Mouse (Mus musculus) kidney, embryonic 14.5 days (tissue): ENCODE measurements around the gene Fgd2. TPM values are rescaled to one million over a fixed set of nuclear protein-coding genes. Genes with fewer than 3 reads are reported as not detected.
A peak's percentile ranks its signal among the peaks of the same experiment; 100 is the strongest.
"Not testable (repeated sequence)": the region's sequence is repeated elsewhere in the genome, so short reads cannot be mapped to it uniquely, and the experiment has no call there.

Source experiments
- ATAC-seq: fragments of 200-750 bp; cut with Nextera tagmentation; 2 replicates; pipeline ENCODE4 v1.8.0; 2017; ENCODE audit warnings: moderate number of reproducible peaks, mild to moderate bottlenecking, moderate TSS enrichment, moderate library complexity; ENCODE audit not compliant: low FRiP score, low TSS enrichment
- H3K27ac ChIP-seq: fragments of 300-500 bp; sonication (generic); 2 replicates; pipeline ENCODE4 v1.5.1; 2014; ENCODE audit warnings: low read depth, mild to moderate bottlenecking, low read length, moderate library complexity, mixed read lengths
- H3K27me3 ChIP-seq: fragments of 300-500 bp; sonication (generic); 2 replicates; pipeline ENCODE4 v1.6.1; 2014; ENCODE audit warnings: mild to moderate bottlenecking, low read length; ENCODE audit not compliant: control insufficient read depth, insufficient read depth
- H3K36me3 ChIP-seq: fragments of 300-500 bp; sonication (generic); 2 replicates; pipeline ENCODE4 v1.6.1; 2014; ENCODE audit warnings: low read length, mixed read lengths; ENCODE audit not compliant: control insufficient read depth, insufficient read depth
- H3K4me1 ChIP-seq: fragments of 300-500 bp; sonication (generic); 2 replicates; pipeline ENCODE4 v1.6.1; 2014; ENCODE audit warnings: low read length, mixed read lengths; ENCODE audit not compliant: control insufficient read depth, insufficient read depth
- H3K4me2 ChIP-seq: fragments of 300-500 bp; sonication (generic); replicated peaks from 2 replicates; pipeline ENCODE4 v1.6.1; 2014; ENCODE audit warnings: low read depth, mild to moderate bottlenecking, low read length
- H3K4me3 ChIP-seq: fragments of 300-500 bp; sonication (generic); 2 replicates; pipeline ENCODE4 v1.5.1; 2014; ENCODE audit warnings: mild to moderate bottlenecking, low read length
- H3K9ac ChIP-seq: fragments of 300-500 bp; sonication (generic); 2 replicates; pipeline ENCODE4 v1.6.1; 2014; ENCODE audit warnings: low read depth, mild to moderate bottlenecking, low read length, moderate library complexity
- H3K9me3 ChIP-seq: fragments of 300-500 bp; sonication (generic); 2 replicates; pipeline ENCODE4 v1.6.1; 2016; ENCODE audit warnings: low read length; ENCODE audit not compliant: control insufficient read depth
- WGBS: fragments of 180-500 bp; shearing (Covaris S2); extraction: QIAGEN DNeasy Blood & Tissue Kit; methylation state at CpG from one replicate; pipeline ENCODE4 v1.1.7; 2014; 5-methylcytosine and 5-hydroxymethylcytosine counted together
- polyA plus RNA-seq: library from polyadenylated mRNA; unstranded; fragments of >200 nt; fragmentation: Nextera tagmentation; extraction: Ambion mirVana; gene quantifications from 2 replicates; pipeline ENCODE4 v1.2.1, GENCODE M21; 2014

The Fgd2 gene
- polyA plus RNA-seq, 1 experiment from 2014 or later = 9.5 TPM

- H3K9ac ChIP-seq = no peak overlapping the region
- no peaks in the 10 kb centered on the region for H3K36me3 ChIP-seq
- 85% methylated on average over 11 of the region's 11 CpGs for WGBS
- no peak overlapping the region for H3K27ac ChIP-seq
- no peak for ATAC-seq
- no peaks in the 10 kb centered on the region for H3K4me1 ChIP-seq
- H3K4me3 ChIP-seq = no peak overlapping the region
- no peak overlapping the region for H3K4me2 ChIP-seq
- H3K27me3 ChIP-seq = no peaks in the 10 kb centered on the region
- H3K9me3 ChIP-seq = no peaks in the 10 kb centered on the region
These were observed 28.3 kb downstream of the Fgd2 start for GRCm38 (mm10) chr17:29388978-29389377.

DNA sequence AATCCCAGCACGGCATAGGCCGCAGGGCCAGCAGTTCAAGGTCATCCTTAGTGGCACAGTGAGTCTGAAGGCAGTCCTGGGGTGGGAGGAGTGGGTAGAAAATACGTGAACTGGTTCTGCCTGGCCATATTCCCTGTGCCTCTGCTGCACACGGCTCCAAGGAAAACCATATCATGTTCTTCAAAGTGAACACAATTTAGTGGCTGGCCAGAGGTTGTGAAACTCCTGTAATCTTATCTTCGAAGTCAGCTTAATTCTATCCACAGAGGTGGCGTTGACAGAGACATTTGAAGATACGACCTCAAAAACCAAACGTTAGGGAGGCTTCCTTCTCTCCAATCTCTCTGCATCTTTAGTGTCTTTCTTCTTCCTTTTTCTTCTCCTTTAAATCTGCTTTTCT lies 30.6 kb downstream of the Fgd2 start:
- H3K9ac ChIP-seq = no peak overlapping the region

DNA sequence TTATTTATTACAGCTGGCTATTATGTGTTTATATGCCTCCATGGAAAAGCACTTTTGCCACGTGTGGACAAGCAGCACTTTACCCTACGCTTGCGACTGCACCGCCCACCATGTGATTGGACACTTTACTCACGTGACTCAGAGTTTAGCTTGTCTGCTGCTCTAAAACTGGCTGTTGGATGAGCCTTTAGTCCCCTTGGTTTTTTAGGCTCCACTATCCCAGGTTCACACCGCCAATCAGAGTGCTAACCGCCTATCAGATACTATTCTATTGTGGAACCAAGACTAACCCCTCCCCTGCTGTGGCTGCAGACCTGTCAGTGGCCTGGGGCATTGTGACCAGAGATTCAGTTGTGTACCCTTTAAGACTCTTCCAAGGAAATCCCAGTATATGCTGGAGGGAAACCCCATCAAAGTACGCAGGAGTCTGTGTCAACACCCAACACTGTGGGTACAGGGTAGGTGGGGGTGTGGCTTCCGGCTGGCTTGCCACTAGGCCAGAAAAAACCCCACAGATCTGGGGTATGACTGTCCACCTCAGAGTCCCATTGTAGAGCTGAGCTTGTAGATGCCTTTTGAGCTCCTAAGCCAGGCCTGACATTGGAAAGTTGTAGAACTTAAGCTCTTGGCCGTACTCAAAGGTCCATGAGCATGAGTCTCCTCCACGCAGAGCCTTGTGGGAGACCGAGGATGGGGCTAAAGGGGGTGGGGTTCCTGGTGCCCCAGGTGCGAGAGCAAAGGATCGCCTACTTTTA lies 32.8 kb downstream of the Fgd2 start:
- no peaks in the 10 kb centered on the region for H3K27me3 ChIP-seq
- H3K4me3 ChIP-seq = no peak overlapping the region
- 72% methylated on average over 14 of the region's 14 CpGs for WGBS
- H3K4me1 ChIP-seq = peaks cover 15% of the 10 kb centered on the region
- H3K27ac ChIP-seq = no peak overlapping the region
- H3K9me3 ChIP-seq = no peaks in the 10 kb centered on the region
- H3K36me3 ChIP-seq = no peaks in the 10 kb centered on the region
- H3K9ac ChIP-seq = no peak overlapping the region
- no peak overlapping the region for H3K4me2 ChIP-seq
- ATAC-seq = no peak

More for the DNA sequence above, 30.6 kb downstream of the Fgd2 start:
- H3K4me3 ChIP-seq = no peak overlapping the region
- H3K9me3 ChIP-seq = no peaks in the 10 kb centered on the region
- 62% methylated on average over 8 of the region's 8 CpGs for WGBS
- no peaks in the 10 kb centered on the region for H3K4me1 ChIP-seq
- no peak for ATAC-seq
- H3K4me2 ChIP-seq = no peak overlapping the region
- no peaks in the 10 kb centered on the region for H3K36me3 ChIP-seq
- no peaks in the 10 kb centered on the region for H3K27me3 ChIP-seq
- no peak overlapping the region for H3K27ac ChIP-seq

DNA sequence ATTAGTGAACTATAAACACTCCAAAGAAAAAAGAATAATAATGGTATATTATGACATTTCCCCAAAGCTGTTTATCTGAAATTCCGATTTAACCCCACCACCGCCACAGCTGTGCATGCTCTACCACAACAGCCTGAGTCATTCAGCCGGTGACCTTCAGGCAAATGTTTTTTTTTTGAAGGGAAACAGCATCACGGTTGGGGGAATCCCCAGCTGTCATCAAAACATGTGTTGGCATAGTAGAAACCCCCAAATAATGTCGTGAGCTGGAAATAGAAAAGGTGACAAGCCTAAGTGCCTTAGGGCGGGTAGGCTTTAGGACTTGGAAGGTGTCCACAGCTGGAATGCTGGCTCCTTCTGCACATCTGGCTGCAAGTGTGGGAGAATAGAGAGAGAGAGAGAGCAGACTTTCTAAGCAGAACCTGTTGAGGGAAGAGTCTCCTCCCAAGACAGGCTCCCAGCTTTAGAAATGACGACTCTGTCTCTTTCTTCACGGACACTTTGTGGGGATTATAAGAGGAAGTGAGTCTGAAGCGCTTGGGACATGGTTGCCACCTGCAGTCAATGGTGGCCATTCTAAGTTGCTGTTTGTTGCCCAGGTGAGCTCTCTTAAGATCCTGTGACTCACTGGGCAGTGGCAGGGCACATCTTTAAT lies 33.5 kb downstream of the Fgd2 start:
- Histone ChIP-seq H3K9ac (no peak overlapping the region), H3K27ac (no peak overlapping the region), H3K4me3 (no peak overlapping the region), H3K36me3 (no peaks in the 10 kb centered on the region), H3K9me3 (no peaks in the 10 kb centered on the region), H3K4me1 (peaks cover 22% of the 10 kb centered on the region), H3K4me2 (no peak overlapping the region), H3K27me3 (no peaks in the 10 kb centered on the region)
- no peak for ATAC-seq
- WGBS = 57% methylated on average over 9 of the region's 9 CpGs

- not testable (repeated sequence) for H3K27me3 ChIP-seq, H3K36me3 ChIP-seq, H3K9me3 ChIP-seq, H3K27ac ChIP-seq, ATAC-seq, H3K4me3 ChIP-seq, H3K4me2 ChIP-seq, H3K9ac ChIP-seq
- peaks cover 23% of the 10 kb centered on the region for H3K4me1 ChIP-seq
- 74% methylated on average over 2 of the region's 2 CpGs for WGBS
These were observed 34.0 kb downstream of the Fgd2 start for GRCm38 (mm10) chr17:29394761-29395160.

- no peaks in the 10 kb centered on the region for H3K27me3 ChIP-seq
- no peak overlapping the region for H3K4me2 ChIP-seq
- 62% methylated on average over 7 of the region's 7 CpGs for WGBS
- no peak overlapping the region for H3K9ac ChIP-seq
- H3K4me1 ChIP-seq = peaks cover 23% of the 10 kb centered on the region
- no peaks in the 10 kb centered on the region for H3K9me3 ChIP-seq
- no peak overlapping the region for H3K4me3 ChIP-seq
- no peak for ATAC-seq
- no peaks in the 10 kb centered on the region for H3K36me3 ChIP-seq
- H3K27ac ChIP-seq = no peak overlapping the region
These were observed 34.7 kb downstream of the Fgd2 start for GRCm38 (mm10) chr17:29395381-29395780.

DNA sequence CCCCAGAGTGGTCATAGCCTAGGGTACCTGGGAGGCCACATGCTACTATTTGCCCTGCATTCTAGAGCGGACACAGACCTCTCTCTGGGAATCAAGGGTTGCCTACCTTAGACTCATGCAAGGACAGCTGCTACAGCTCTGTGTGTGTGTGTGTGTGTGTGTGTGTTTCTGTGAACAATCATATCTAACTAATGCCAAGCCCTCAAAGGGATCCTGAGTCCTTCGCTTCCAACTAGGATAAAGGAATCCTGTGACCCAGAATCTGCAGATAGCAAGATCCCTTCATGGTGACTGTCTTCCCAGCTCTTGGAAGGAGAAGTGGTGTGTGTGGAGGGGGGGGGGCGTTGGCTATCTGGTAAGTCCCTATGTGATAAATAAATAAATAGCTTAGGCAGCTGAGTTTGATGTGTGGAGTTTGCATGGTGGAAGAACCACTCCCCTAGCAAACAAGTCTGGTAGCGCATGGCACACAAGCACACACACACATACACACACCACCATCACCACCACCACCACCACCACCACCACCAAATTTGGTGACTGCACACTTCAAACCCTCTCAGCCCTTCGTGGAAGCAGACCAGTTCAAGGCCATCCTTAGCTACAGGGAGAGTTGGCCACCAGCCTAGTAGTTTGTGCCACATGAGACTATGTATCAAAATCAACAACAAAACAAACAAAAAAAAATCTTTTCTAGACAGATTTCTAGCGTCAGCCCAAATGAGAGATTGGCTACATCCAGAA lies 35.5 kb downstream of the Fgd2 start:
- H3K4me2 ChIP-seq = no peak overlapping the region
- no peak overlapping the region for H3K27ac ChIP-seq

GRCm38 (mm10) chr17:29396821-29397242 lies 36.1 kb downstream of the Fgd2 start:
- no peak overlapping the region for H3K4me2 ChIP-seq
- WGBS = 18% methylated on average over 6 of the region's 6 CpGs
- no peaks in the 10 kb centered on the region for H3K36me3 ChIP-seq
- H3K27ac ChIP-seq = no peak overlapping the region; the same call in 1 of the 2 replicates
- no peak overlapping the region for H3K9ac ChIP-seq
- peak; percentile 78 for ATAC-seq
- peaks cover 23% of the 10 kb centered on the region for H3K4me1 ChIP-seq
- 0 out of 2 replicates have a peak, but pooled peaks cover 2% of the 10 kb centered on the region for H3K27me3 ChIP-seq
- H3K9me3 ChIP-seq = no peaks in the 10 kb centered on the region
- no peak overlapping the region for H3K4me3 ChIP-seq

More for the DNA sequence above, 35.5 kb downstream of the Fgd2 start:
- ATAC-seq = no peak
- H3K9ac ChIP-seq = no peak overlapping the region
- H3K36me3 ChIP-seq = no peaks in the 10 kb centered on the region
- H3K4me3 ChIP-seq = no peak overlapping the region
- H3K9me3 ChIP-seq = no peaks in the 10 kb centered on the region
- 0 out of 2 replicates have a peak, but pooled peaks cover 2% of the 10 kb centered on the region for H3K27me3 ChIP-seq
- 55% methylated on average over 6 of the region's 6 CpGs for WGBS
- H3K4me1 ChIP-seq = peaks cover 23% of the 10 kb centered on the region
